Mouse (Mus musculus) forebrain, embryonic 14.5 days (tissue): ENCODE measurements at regions not wholly inside any gene's neighbourhood (a gene's known extent, or its start where the extent isn't known, plus 50 kb on each side); places are given as distances from the start of the nearest gene placed in this dataset.
A peak's percentile ranks its signal among the peaks of the same experiment; 100 is the strongest.

Experiments used
- ATAC-seq: fragments of 200-750 bp; cut with Nextera tagmentation; 2 replicates; pipeline ENCODE4 v1.8.0; 2017; ENCODE audit warnings: mild to moderate bottlenecking, moderate library complexity
- DNase-seq: peaks from one replicate; pipeline ENCODE4 v3.0.0-alpha.2; 2015; ENCODE audit warnings: low spot score
- H3K27ac ChIP-seq: fragments of 300-500 bp; sonication (generic); 2 replicates; pipeline ENCODE4 v1.5.1; 2014; ENCODE audit warnings: low read depth, mild to moderate bottlenecking, control low read depth, low read length, moderate library complexity
- H3K27me3 ChIP-seq: fragments of 300-500 bp; sonication (generic); replicated peaks from 2 replicates; pipeline ENCODE4 v1.6.1; 2014; ENCODE audit warnings: low read length, control low read depth, mixed read lengths; ENCODE audit not compliant: control insufficient read depth, insufficient read depth
- H3K36me3 ChIP-seq: fragments of 300-500 bp; sonication (generic); 2 replicates; pipeline ENCODE4 v1.6.1; 2014; ENCODE audit warnings: low read length, control low read depth; ENCODE audit not compliant: control insufficient read depth, insufficient read depth
- H3K4me1 ChIP-seq: fragments of 300-500 bp; sonication (generic); 2 replicates; pipeline ENCODE4 v1.6.1; 2014; ENCODE audit warnings: antibody characterized with exemption, low read length, control low read depth; ENCODE audit not compliant: control insufficient read depth, insufficient read depth
- H3K4me2 ChIP-seq: fragments of 300-500 bp; sonication (generic); 2 replicates; pipeline ENCODE4 v1.6.1; 2014; ENCODE audit warnings: mild to moderate bottlenecking, control low read depth, low read length
- H3K4me3 ChIP-seq: fragments of 300-500 bp; sonication (generic); 2 replicates; pipeline ENCODE4 v1.5.1; 2014; ENCODE audit warnings: low read depth, low read length, control low read depth
- H3K9ac ChIP-seq: fragments of 300-500 bp; sonication (generic); 2 replicates; pipeline ENCODE4 v1.6.1; 2014; ENCODE audit warnings: mild to moderate bottlenecking, low read length, control low read depth, moderate library complexity
- H3K9me3 ChIP-seq: fragments of 300-500 bp; sonication (generic); replicated peaks from 2 replicates; pipeline ENCODE4 v1.6.1; 2016; ENCODE audit warnings: low read length, control low read depth, mixed read lengths; ENCODE audit not compliant: control insufficient read depth
- WGBS: fragments of 180-500 bp; shearing (Covaris S2); extraction: QIAGEN DNeasy Blood & Tissue Kit; methylation state at CpG from one replicate; pipeline ENCODE4 v1.1.7; 2014; 5-methylcytosine and 5-hydroxymethylcytosine counted together

DNA sequence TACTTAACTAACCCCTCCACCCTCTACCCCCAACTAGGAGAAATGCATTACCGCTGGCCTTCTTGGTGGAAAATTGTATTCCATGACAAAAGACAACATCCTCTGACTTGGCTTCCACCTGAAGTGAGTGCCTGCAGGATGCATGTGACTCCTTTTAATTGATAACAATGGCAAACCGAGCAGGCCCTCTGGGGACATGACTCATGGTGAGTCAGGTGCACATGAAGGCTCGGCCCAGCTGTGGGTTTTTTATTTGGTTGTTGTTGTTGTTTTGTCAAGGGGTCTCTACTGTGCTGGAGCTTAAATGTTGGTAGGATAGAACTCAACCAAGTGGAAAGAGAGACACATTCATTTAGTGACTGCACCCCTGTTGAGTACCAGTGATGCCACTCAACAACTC is 109.2 kb upstream of the Cxcr4 start:
- H3K36me3 ChIP-seq, result no peaks in the 10 kb centered on the region
- ATAC-seq, result no peak
- H3K27ac ChIP-seq, result no peak overlapping the region
- 67% methylated on average over 3 of the region's 3 CpGs for WGBS
- no peak overlapping the region for H3K4me3 ChIP-seq
- no peak overlapping the region for H3K9ac ChIP-seq
- H3K4me2 ChIP-seq, result no peak overlapping the region
- no peak for DNase-seq
- H3K27me3 ChIP-seq, result no peaks in the 10 kb centered on the region
- H3K9me3 ChIP-seq, result no peaks in the 10 kb centered on the region
- H3K4me1 ChIP-seq, result no peaks in the 10 kb centered on the region

DNA sequence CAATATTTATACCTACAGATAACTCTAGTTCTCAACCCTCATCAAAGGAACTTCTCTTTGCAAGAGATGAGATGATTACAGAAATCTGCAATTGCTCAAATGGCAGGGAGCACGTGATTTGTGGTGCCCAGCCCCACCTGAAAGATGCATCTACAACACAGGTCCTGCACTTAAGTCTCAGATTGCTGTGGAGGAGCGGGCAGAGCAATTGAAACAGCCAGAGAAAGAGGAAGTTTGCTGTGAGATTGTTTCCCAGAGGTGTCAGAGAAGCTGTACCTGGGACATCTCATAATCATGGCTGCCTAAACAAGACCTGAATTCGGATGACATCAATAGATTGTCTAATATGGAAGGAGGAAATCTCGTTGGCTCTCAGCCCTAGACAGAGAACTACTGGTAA is 105.9 kb upstream of the Cxcr4 start:
- H3K4me1 ChIP-seq, result no peaks in the 10 kb centered on the region
- no peaks in the 10 kb centered on the region for H3K27me3 ChIP-seq
- no peaks in the 10 kb centered on the region for H3K9me3 ChIP-seq
- WGBS, result 88% methylated on average over 4 of the region's 4 CpGs
- H3K4me3 ChIP-seq, result no peak overlapping the region
- no peaks in the 10 kb centered on the region for H3K36me3 ChIP-seq
- DNase-seq, result no peak
- no peak overlapping the region for H3K9ac ChIP-seq
- H3K27ac ChIP-seq, result no peak overlapping the region
- no peak for ATAC-seq
- H3K4me2 ChIP-seq, result no peak overlapping the region

DNA sequence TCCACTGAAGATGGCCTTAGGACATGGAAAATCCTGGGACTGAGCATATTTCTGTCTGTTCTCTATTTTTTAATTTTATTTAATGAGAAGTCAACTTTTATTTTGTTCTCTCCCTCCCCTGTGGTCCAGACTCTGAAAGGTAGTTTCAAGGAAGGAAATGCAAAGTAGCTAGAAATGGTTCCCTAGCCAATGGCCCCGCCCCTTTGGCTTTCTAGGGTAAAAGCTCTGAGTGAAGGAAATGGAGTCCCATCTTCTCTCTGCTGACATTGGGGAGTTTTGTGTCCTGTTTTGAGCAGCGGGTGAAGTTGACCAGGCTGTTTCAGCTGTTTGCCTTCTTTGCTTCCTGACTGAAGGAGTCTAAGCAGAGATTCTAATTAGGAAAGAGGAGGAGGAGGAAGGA is 103.8 kb upstream of the Cxcr4 start:
- H3K9me3 ChIP-seq, result no peaks in the 10 kb centered on the region
- H3K4me3 ChIP-seq, result no peak overlapping the region
- H3K4me2 ChIP-seq, result no peak overlapping the region
- no peaks in the 10 kb centered on the region for H3K27me3 ChIP-seq
- no peak overlapping the region for H3K9ac ChIP-seq
- H3K27ac ChIP-seq, result no peak overlapping the region
- H3K36me3 ChIP-seq, result no peaks in the 10 kb centered on the region
- peaks cover 8% of the 10 kb centered on the region for H3K4me1 ChIP-seq
- DNase-seq, result no peak
- WGBS, result 86% methylated on average over 2 of the region's 2 CpGs
- ATAC-seq, result no peak

DNA sequence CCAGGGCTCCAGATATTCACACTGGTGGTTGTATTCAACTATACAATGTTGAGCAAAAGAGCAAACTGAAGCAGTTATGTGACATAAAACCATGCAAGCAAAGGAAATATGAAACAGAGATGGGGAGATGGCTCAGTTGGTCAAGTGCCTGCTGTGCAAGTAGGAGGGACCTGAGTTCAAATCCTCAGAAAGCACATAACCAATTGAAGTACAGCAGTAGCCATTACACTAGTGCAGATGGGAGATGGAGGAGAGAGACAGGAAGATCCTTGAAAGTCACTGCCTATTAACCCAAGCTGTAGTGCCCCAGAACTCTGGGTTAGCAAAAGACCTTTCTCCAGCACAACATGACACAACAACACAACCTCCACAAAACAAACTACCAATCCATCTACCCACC is 100.7 kb upstream of the Cxcr4 start:
- Histone ChIP-seq H3K27ac (no peak overlapping the region), H3K4me2 (no peak overlapping the region), H3K4me1 (peaks cover 10% of the 10 kb centered on the region), H3K4me3 (no peak overlapping the region), H3K36me3 (no peaks in the 10 kb centered on the region), H3K27me3 (no peaks in the 10 kb centered on the region), H3K9me3 (no peaks in the 10 kb centered on the region), H3K9ac (no peak overlapping the region)
- no peak for ATAC-seq
- no peak for DNase-seq

DNA sequence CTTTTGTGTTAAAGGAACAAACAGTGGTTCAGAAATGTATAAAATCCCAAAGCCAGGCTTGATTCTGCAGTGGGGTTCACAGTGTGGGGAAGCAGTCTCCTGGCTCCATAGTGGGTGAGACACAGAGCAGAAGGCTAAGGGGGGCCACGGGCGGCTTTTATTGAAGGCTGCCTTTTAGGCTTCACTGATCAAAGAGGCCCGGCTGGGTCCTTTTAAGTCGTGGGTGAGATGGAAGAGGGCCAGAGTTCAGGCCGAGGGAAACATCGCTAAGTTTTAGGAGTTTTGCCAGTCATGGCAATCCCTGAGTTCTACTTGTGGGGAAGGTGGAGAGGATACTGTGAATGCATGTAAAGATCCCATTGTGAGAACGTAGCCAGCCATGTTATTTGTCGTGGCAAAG is 100.2 kb upstream of the Cxcr4 start:
- ATAC-seq, result peak; percentile 73; the same call in 1 of the 2 replicates
- peak; percentile 57 for DNase-seq
- Histone ChIP-seq H3K9ac (no peak overlapping the region), H3K9me3 (no peaks in the 10 kb centered on the region), H3K27ac (no peak overlapping the region), H3K27me3 (no peaks in the 10 kb centered on the region), H3K4me3 (no peak overlapping the region), H3K4me2 (no peak overlapping the region), H3K4me1 (peaks cover 13% of the 10 kb centered on the region), H3K36me3 (no peaks in the 10 kb centered on the region)
- WGBS, result 3% methylated on average over 8 of the region's 8 CpGs

DNA sequence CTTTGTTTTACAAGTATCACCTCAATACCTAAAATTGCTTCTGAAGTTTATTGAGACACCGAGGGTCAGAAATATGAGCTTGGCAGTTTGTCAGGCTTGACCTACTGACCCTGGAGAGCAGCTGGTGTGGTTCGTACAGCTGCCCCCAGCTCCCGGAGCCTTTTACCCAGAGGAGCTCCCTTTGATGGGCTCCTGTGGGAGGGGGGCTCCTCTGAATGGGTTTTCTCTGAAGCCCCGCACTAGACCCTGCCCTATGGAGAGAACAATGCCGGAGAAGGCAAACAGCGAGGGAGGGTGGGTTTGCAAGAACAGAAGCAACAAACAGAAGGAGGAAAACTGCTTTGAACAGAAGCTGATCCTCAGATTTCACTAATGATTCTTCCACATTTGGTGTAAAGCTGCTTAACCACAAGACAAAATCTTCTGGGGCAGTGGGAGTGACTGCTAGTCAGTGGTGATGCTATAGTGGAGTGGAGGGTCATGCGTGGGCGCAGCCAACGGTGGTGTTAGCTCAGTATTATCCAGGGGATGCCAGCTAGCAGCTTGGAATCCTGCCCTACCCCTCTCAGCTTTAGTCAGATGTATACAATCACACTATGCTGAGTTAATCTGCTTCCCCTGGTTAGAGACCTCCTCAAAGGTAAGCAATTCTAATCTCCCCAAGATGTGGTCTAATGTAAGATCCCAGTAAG is 95.3 kb upstream of the Cxcr4 start:
- H3K9ac ChIP-seq, result 0 out of 2 replicates have a peak overlapping the region, but pooled peaks have one; percentile 21
- WGBS, result 7% methylated on average over 9 of the region's 9 CpGs

DNA sequence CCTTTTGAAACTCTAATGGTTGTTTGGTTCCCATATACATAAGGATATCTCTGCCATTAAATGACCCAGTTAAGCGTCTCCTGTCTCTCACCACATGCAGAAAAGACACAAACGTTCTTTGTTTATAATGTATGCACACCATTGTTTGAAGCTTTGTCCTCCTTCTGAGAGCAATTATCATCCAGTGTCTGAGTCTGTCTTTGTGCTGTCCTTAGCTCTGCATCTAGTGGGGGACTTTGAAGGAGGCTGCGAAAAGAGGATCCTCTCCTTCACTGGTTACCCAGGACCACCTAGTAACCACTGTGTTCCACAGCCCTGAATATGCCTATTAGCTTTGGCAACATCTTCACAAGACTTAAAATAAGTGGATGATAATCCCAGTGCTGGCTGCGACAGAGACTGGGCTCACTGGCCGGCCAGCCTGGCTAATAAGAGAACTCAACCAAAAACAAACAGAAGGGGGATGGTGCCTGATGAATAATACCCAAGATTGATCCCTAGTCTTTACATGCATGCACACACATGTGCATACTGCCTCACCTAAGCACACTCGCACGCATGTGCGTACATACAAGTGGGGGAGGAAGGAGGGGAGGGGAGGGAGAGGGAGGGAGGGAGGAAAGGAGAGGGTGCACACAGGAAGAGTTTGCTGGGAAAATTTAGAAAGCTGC is 93.5 kb upstream of the Cxcr4 start:
- Histone ChIP-seq H3K9me3 (no peaks in the 10 kb centered on the region), H3K27me3 (no peaks in the 10 kb centered on the region), H3K36me3 (no peaks in the 10 kb centered on the region), H3K4me1 (peaks cover 19% of the 10 kb centered on the region; the same call in 1 of the 2 replicates), H3K9ac (no peak overlapping the region), H3K4me2 (no peak overlapping the region), H3K27ac (no peak overlapping the region), H3K4me3 (no peak overlapping the region)
- WGBS, result 30% methylated on average over 8 of the region's 8 CpGs
- DNase-seq (peak; percentile 32), ATAC-seq (peak; percentile 25; the same call in 1 of the 2 replicates)

More for the DNA sequence above, 95.3 kb upstream of the Cxcr4 start:
- H3K27me3 ChIP-seq, result no peaks in the 10 kb centered on the region
- peaks cover 27% of the 10 kb centered on the region for H3K4me1 ChIP-seq
- H3K4me2 ChIP-seq, result no peak overlapping the region
- H3K9me3 ChIP-seq, result no peaks in the 10 kb centered on the region
- H3K4me3 ChIP-seq, result no peak overlapping the region
- ATAC-seq, result peak; percentile 55; the same call in 1 of the 2 replicates
- peak overlapping the region; percentile 21; the same call in 1 of the 2 replicates for H3K27ac ChIP-seq
- DNase-seq, result peak; percentile 42
- no peaks in the 10 kb centered on the region for H3K36me3 ChIP-seq

DNA sequence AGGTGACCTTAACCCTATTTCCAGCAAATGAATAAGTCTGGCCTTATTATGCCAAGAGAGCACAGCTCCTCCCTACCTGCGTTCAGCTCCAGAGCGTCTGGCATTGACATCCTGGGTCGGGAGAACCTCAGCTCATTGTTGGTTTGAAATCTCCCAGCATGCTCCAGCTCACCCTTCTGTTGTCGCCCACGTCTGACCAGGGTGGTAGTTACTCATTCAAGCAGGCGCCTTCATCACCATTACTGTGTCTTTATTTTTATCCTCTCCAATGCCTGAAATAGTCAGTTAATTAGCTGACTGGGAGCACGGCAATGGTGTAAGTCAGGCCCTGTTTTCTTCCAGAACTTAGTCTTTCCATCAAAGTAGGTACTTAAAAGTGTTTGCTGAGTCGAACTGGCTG is 90.8 kb upstream of the Cxcr4 start:
- Histone ChIP-seq H3K27ac (no peak overlapping the region), H3K27me3 (no peaks in the 10 kb centered on the region), H3K4me1 (peaks cover 33% of the 10 kb centered on the region), H3K4me3 (no peak overlapping the region), H3K4me2 (no peak overlapping the region), H3K9ac (no peak overlapping the region), H3K36me3 (no peaks in the 10 kb centered on the region), H3K9me3 (no peaks in the 10 kb centered on the region)
- WGBS, result 51% methylated on average over 8 of the region's 8 CpGs
- DNase-seq (no peak), ATAC-seq (no peak)

DNA sequence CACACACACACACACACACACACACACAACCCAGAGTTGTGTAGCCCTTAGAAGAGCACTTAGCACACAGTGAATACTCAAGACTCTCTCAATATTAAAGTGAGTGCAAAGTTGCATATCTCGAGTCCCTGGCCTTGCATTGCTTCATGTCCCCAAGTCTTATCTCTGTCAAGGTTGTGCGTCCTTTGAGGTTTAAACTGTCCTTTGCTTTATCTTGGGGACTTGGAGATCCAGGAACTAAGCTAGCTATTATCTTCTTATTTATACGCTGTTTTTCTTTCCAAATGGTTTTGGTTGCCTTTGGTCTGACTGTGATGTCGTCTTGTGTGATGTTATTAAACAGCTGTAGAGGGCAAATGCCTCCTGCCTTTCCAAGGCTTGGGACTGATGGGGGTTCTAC is 89.2 kb upstream of the Cxcr4 start:
- DNase-seq, result no peak
- no peak for ATAC-seq
- peaks cover 25% of the 10 kb centered on the region for H3K4me1 ChIP-seq
- H3K36me3 ChIP-seq, result no peaks in the 10 kb centered on the region
- no peak overlapping the region for H3K4me2 ChIP-seq
- 77% methylated on average over 4 of the region's 4 CpGs for WGBS
- H3K9me3 ChIP-seq, result no peaks in the 10 kb centered on the region
- H3K27me3 ChIP-seq, result no peaks in the 10 kb centered on the region
- no peak overlapping the region for H3K4me3 ChIP-seq
- H3K27ac ChIP-seq, result no peak overlapping the region
- H3K9ac ChIP-seq, result no peak overlapping the region
